Mouse (Mus musculus) bone marrow, adult 2 months (tissue): Measurements from ENCODE around the gene Trim14. TPM values are rescaled to one million over a fixed set of nuclear protein-coding genes. Genes with fewer than 3 reads are reported as not detected.

Experiments
- H3K27ac ChIP-seq: fragments of 200-500 bp; 2 replicates; pipeline ENCODE4 v1.5.1; 2012; ENCODE audit warnings: low read depth, mild to moderate bottlenecking, control low read depth, inconsistent platforms, low read length; ENCODE audit not compliant: control insufficient read depth, poor library complexity, insufficient read depth
- H3K4me1 ChIP-seq: fragments of 200-500 bp; 2 replicates; pipeline ENCODE4 v1.6.1; 2011; ENCODE audit warnings: low read length; ENCODE audit not compliant: control insufficient read depth, insufficient read depth
- H3K4me3 ChIP-seq: fragments of 200-500 bp; replicated peaks from 2 replicates; pipeline ENCODE3; 2011; ENCODE audit warnings: mild to moderate bottlenecking, low read depth, low read length, control low read depth; ENCODE audit not compliant: control insufficient read depth
- CTCF ChIP-seq: fragments of 200-500 bp; IDR thresholded peaks from 2 replicates; pipeline ENCODE4 v1.5.1; 2011; ENCODE audit warnings: low read length, control low read depth; ENCODE audit not compliant: control insufficient read depth, insufficient read depth
- POLR2A ChIP-seq: fragments of 200-500 bp; IDR thresholded peaks from 2 replicates; pipeline ENCODE4 v1.6.1; 2011; ENCODE audit warnings: low read depth, mild to moderate bottlenecking, control low read depth, low read length, borderline replicate concordance; ENCODE audit not compliant: control insufficient read depth
- WGBS: fragments of 180-500 bp; shearing (Covaris S2); methylation state at CpG from one replicate; pipeline ENCODE4 v1.1.7; 2018; 5-methylcytosine and 5-hydroxymethylcytosine counted together
- polyA plus RNA-seq: library from polyadenylated mRNA; stranded (reverse); fragments of >200 nt; gene quantifications from 2 replicates; pipeline ENCODE4 v1.2.4, GENCODE M21; 2011; ENCODE audit warnings: low replicate concordance; ENCODE audit not compliant: missing spikeins, insufficient read depth, insufficient read length

Gene Trim14
- polyA plus RNA-seq, 1 experiment, result 4.8 TPM

DNA sequence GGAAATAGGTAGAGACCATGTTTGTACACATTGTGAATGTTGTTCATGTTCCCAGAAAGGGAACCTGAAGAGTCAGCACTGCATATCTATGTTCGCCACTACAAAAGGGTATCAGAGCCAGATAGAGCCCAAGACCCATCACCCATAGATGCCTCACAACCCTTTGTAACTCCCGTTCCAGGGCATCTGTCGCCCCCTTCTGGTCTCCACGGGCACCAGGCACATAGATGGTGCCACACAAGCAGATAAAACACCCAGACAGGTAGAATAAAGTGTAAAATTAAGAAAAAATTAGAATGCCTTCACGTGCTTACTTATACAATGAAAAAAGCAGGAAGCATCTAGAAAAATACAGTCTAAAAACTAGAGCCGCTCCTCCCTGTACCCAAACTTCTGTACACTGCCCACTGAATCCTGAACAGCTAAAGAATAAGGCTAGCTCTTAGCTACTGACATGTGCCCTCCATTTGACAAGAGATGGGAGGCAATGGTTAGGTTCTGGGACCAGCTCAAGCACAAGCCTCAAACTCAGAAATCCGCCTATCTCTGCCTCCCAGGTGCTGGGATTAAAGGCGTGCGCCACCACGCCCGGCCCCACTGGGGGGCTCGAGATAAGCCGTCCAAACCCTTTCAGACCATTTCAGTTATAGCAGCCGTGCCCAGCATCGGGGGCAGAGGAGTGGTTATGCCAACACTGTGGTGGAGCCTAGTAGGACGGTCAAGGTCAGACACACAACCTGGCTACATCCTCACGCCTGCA, 9.0 kb downstream of the Trim14 start:
- WGBS, result 50% methylated on average over 17 of the region's 17 CpGs
- Histone ChIP-seq H3K4me1 (no peaks in the 10 kb centered on the region; the same call in 1 of the 2 replicates), H3K27ac (peak overlapping the region; percentile 8; the same call in 1 of the 2 replicates), H3K4me3 (peak overlapping the region; percentile 27)
- TF ChIP-seq CTCF (peak; percentile 56; the same call in 1 of the 2 replicates), POLR2A (no peak)

- WGBS, result 68% methylated on average over 3 of the region's 3 CpGs
- no peak for TF ChIP-seq CTCF
- TF ChIP-seq POLR2A, result no peak
- no peak overlapping the region for H3K27ac ChIP-seq
- H3K4me3 ChIP-seq, result no peak overlapping the region
- no peaks in the 10 kb centered on the region; the same call in 1 of the 2 replicates for H3K4me1 ChIP-seq
Measured at GRCm38 (mm10) chr4:46526226-46526625, 9.7 kb downstream of the Trim14 start.

GRCm38 (mm10) chr4:46523324-46523723, 12.6 kb downstream of the Trim14 start:
- TF ChIP-seq CTCF (no peak), POLR2A (no peak)
- H3K4me3 ChIP-seq, result no peak overlapping the region
- WGBS, result 86% methylated on average over 4 of the region's 4 CpGs
- no peaks in the 10 kb centered on the region; the same call in 1 of the 2 replicates for H3K4me1 ChIP-seq
- H3K27ac ChIP-seq, result no peak overlapping the region

GRCm38 (mm10) chr4:46521457-46521856, 14.5 kb downstream of the Trim14 start:
- H3K4me1 ChIP-seq, result no peaks in the 10 kb centered on the region
- 86% methylated on average over 10 of the region's 10 CpGs for WGBS
- no peak for TF ChIP-seq CTCF
- no peak for TF ChIP-seq POLR2A
- no peak overlapping the region for H3K4me3 ChIP-seq
- no peak overlapping the region; the same call in 1 of the 2 replicates for H3K27ac ChIP-seq

- TF ChIP-seq POLR2A (no peak), CTCF (no peak)
- 90% methylated on average over 2 of the region's 2 CpGs for WGBS
- no peak overlapping the region for H3K4me3 ChIP-seq
- H3K27ac ChIP-seq, result no peak overlapping the region
- no peaks in the 10 kb centered on the region for H3K4me1 ChIP-seq
Measured at GRCm38 (mm10) chr4:46520491-46520890, 15.4 kb downstream of the Trim14 start.

DNA sequence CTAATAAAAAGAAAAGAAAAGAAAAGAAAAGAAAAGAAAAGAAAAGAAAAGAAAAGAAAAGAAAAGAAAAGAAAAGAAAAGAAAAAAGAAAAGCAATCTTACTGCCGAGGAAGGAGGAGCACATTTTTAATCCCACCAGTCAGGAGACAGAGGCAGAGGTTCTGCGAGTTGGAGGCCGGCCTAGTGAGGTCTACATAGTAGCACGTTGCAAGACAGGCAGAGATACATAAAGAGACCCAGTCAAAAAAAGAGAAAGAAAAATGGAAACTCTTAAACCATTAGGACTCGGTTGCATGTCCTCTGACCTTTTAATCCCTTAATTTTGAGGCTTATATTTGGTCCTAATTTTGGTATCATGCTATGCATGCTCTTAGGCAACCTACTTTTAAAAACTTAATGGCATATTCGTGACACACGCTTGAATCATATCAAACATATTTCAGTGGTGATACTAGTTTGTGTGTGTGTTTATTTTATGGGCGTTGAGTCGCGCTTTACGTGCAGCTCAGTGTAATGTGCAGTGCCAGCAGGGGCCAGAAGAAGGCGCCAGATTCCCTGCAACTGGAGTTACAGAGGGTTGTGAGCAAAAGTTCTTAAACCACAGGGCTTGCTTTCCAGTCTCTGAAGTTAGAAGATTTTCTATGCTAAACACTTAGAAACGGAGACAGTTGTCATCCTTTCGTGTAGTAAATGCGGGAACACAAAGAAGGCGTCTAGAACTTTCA, 28.0 kb downstream of the Trim14 start:
- Histone ChIP-seq H3K4me1 (no peaks in the 10 kb centered on the region; the same call in 1 of the 2 replicates), H3K27ac (no peak overlapping the region)
- no peak for TF ChIP-seq POLR2A
- peak; percentile 84 for TF ChIP-seq CTCF

DNA sequence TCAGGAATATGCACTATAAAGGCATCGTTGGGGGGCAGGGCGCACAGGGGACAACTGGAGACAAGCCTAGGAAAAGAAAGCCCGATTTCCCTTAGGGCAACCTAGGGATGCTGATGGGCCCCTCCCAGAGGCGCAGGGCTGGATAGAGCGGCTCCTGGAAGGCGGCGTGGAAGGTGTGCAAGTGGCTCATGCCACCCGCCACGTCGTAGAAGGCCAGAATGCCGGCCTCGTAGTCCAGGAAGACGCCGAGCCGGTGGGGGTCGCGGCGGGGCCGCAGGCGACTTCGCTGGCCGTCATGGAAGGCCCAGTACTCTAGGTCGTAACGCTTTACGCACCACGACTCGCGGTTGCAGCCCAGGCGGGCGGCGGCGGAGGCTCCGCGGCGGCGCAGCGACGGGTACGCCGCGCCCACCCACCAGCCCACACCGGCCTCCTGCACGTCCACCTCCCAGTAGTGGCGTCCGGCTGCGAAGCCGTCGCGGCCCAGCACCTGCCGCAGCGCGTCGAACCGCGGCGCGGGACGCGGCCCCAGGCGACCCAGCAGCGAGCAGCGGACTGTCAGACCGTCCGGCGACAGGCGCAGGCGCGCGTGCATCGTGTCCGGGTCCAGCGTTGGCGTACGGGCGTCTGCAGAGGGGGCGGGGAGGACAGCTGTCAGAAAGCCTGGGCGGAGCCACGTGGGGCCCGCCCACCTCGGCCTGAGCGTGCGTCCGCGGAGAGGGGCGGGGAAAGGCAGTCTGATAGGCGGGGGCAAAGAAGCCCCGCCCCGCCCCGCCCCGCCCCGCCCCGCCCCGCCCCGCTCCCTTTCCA, 28.9 kb downstream of the Trim14 start:
- H3K27ac ChIP-seq, result peak overlapping the region; percentile 20; the same call in 1 of the 2 replicates
- H3K4me3 ChIP-seq, result peak overlapping the region; percentile 66
- WGBS, result 3% methylated on average over 94 of the region's 94 CpGs
- H3K4me1 ChIP-seq, result no peaks in the 10 kb centered on the region; the same call in 1 of the 2 replicates
- TF ChIP-seq CTCF (no peak), POLR2A (peak; percentile 55; the same call in 1 of the 2 replicates)

More for the DNA sequence above, 28.0 kb downstream of the Trim14 start:
- whole genome bisulfite sequencing, result 15% methylated on average over 16 of the region's 16 CpGs
- peak overlapping the region; percentile 21 for H3K4me3 ChIP-seq

- H3K4me1 ChIP-seq, result no peaks in the 10 kb centered on the region; the same call in 1 of the 2 replicates
- H3K4me3 ChIP-seq, result no peak overlapping the region
- no peak overlapping the region for H3K27ac ChIP-seq
- TF ChIP-seq POLR2A (no peak), CTCF (no peak)
- WGBS, result 71% methylated on average over 8 of the region's 8 CpGs
Measured at GRCm38 (mm10) chr4:46505361-46506057, 30.4 kb downstream of the Trim14 start.
